Mouse (Mus musculus) erythroblast, embryonic 14.5 days (primary cell): ENCODE results near the gene Nrn1.

Experiments
- GATA1 ChIP-seq: IDR thresholded peaks from 2 replicates; pipeline ENCODE4 v1.6.1; 2012; ENCODE audit warnings: low read length, inconsistent platforms, mixed read lengths
- TAL1 ChIP-seq: IDR thresholded peaks from 3 replicates; pipeline ENCODE4 v1.6.1; 2012; ENCODE audit warnings: low read length, inconsistent platforms, mixed read lengths

GRCm38 (mm10) chr13:36725881-36726280, 9.1 kb downstream of the Nrn1 start:
- TF ChIP-seq TAL1, result no peak
- TF ChIP-seq GATA1, result no peak
